Mouse (Mus musculus) fat pad, adult 2 months (tissue): ENCODE measurements around the gene Car4.

Source experiments
- DNase-seq: peaks from one replicate; pipeline ENCODE4 v3.0.0-alpha.2; 2011; ENCODE audit warnings: low read depth, low spot score; ENCODE audit errors: extremely low read depth

The Car4 gene

DNA sequence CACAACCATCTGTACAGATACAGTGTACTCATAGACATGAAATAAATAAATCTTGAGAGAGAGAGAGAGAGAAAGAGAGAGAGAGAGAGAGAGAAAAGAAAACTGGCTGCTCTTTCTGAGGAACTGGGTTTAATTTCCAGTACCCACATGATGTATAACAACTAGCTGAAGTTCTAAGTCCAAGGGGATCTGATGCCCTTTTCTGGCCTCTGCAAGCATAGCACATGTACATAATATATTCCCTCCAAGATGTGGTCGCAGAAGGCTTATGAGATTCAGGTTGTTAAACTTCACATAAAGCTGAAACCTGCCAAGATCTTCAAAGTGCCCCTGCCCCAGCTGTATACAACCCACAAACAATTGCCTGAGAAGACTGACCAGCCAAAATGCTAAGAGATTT, 37.7 kb downstream of the Car4 start:
- no peak for DNase-seq

DNA sequence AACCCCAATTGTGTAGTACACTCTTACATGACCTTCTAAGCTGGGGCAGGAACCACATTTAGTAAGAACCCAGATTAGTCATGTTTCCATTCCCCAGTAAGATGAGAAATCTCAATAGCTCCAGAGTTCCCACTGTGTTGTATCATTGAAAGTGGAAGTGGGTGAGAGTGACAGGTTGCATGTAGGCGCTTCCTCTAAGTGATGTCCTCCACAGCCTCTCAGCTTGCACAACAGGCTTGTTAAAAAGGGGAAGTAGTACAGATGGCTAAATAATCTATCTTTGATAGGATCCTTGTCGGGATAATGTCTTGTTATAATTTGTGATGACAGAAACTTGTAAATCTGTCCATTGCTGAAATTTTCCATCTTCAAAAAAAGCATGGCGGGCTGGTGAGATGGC, 46.0 kb downstream of the Car4 start:
- no peak for DNase-seq

DNA sequence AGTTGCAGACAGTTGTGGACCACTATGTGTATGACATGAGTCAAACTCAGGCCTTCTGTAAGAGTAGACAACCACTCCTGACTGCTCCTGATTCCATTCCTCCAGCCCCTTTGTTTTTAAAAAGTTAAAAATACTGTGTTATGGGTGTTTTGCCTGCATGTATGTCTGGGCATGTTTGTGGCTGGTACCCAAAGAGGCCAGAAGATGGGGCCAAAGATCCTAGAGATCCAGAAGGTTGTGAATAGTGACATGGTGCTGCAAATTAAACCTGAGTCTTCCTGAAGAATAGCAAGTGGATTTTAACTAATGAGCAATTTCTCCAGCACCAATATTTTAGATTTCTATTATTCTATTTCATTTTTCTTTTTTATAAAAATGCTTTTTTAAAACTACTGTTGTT, 55.5 kb downstream of the Car4 start:
- no peak for DNase-seq
